Mouse (Mus musculus): Measurements from ENCODE around the gene Mical3.
A peak's percentile ranks its signal among the peaks of the same experiment; 100 is the strongest.

The Mical3 gene

GRCm38 (mm10) chr6:121014339-121014738 lies 116.5 kb downstream of the Mical3 start:
- DNase-seq (ENCODE audit: low read depth, low spot score), result no peak

GRCm38 (mm10) chr6:121013750-121014149 lies 117.0 kb downstream of the Mical3 start:
- DNase-seq (ENCODE audit: low read depth, low spot score), result peak; percentile 33

GRCm38 (mm10) chr6:121011709-121012108 lies 119.1 kb downstream of the Mical3 start:
- no peak for DNase-seq (ENCODE audit: low read depth, low spot score)

GRCm38 (mm10) chr6:121009651-121010050 lies 121.1 kb downstream of the Mical3 start:
- DNase-seq (ENCODE audit: low read depth, low spot score), result no peak

GRCm38 (mm10) chr6:121004959-121005358 lies 125.8 kb downstream of the Mical3 start:
- DNase-seq (ENCODE audit: low read depth, low spot score), result no peak

- DNase-seq (ENCODE audit: low read depth, low spot score), result no peak
Measured at GRCm38 (mm10) chr6:121002952-121003351, 127.8 kb downstream of the Mical3 start.

GRCm38 (mm10) chr6:120999860-121000526 lies 130.8 kb downstream of the Mical3 start:
- no peak for DNase-seq (ENCODE audit: low read depth, low spot score)

GRCm38 (mm10) chr6:120999087-120999486 lies 131.7 kb downstream of the Mical3 start:
- no peak for DNase-seq (ENCODE audit: low read depth, low spot score)

GRCm38 (mm10) chr6:120996607-120997006 lies 134.2 kb downstream of the Mical3 start:
- no peak for DNase-seq (ENCODE audit: low read depth, low spot score)

- DNase-seq (ENCODE audit: low read depth, low spot score), result no peak
Measured at GRCm38 (mm10) chr6:120995541-120995940, 135.3 kb downstream of the Mical3 start.

- DNase-seq (ENCODE audit: low read depth, low spot score), result no peak
Measured at GRCm38 (mm10) chr6:120991857-120992256, 138.9 kb downstream of the Mical3 start.

GRCm38 (mm10) chr6:120987571-120988084 lies 143.2 kb downstream of the Mical3 start:
- DNase-seq (ENCODE audit: low read depth, low spot score), result no peak

GRCm38 (mm10) chr6:120987164-120987563 lies 143.6 kb downstream of the Mical3 start:
- DNase-seq (ENCODE audit: low read depth, low spot score), result no peak

GRCm38 (mm10) chr6:120986172-120986571 lies 144.6 kb downstream of the Mical3 start:
- no peak for DNase-seq (ENCODE audit: low read depth, low spot score)

GRCm38 (mm10) chr6:120982314-120982713 lies 148.5 kb downstream of the Mical3 start:
- DNase-seq (ENCODE audit: low read depth, low spot score), result no peak

GRCm38 (mm10) chr6:120981537-120981936 lies 149.3 kb downstream of the Mical3 start:
- peak; percentile 65 for DNase-seq (ENCODE audit: low read depth, low spot score)

- DNase-seq (ENCODE audit: low read depth, low spot score), result peak; percentile 21
Measured at GRCm38 (mm10) chr6:120978019-120978621, 152.7 kb downstream of the Mical3 start.

- DNase-seq (ENCODE audit: low read depth, low spot score), result no peak
Measured at GRCm38 (mm10) chr6:120976991-120977390, 153.8 kb downstream of the Mical3 start.

- no peak for DNase-seq (ENCODE audit: low read depth, low spot score)
Measured at GRCm38 (mm10) chr6:120976097-120976496, 154.7 kb downstream of the Mical3 start.

GRCm38 (mm10) chr6:120971797-120972590 lies 158.8 kb downstream of the Mical3 start:
- peak; percentile 74 for DNase-seq (ENCODE audit: low read depth, low spot score)

- no peak for DNase-seq (ENCODE audit: low read depth, low spot score)
Measured at GRCm38 (mm10) chr6:120970939-120971796, 159.6 kb downstream of the Mical3 start.
